Comparison of ENCODE assay signal across 21 mouse cellular contexts in genomic region chr3:117122211-117122610, GRCm38 (mm10).
A peak's percentile ranks its signal among the peaks of the same experiment; 100 is the strongest.
DNase-seq lines count a peak whose midpoint lies in the region; ATAC-seq and TF ChIP-seq lines count a peak whose summit lies in the region.
"Had no signal": no experiment of that assay in that cellular context is flagged by ENCODE, and none has a peak within 500 bp of the region (broad histone marks: within the 10 kb centered on the region; RNA-seq: fewer than 3 reads in every experiment).

No protein-coding gene starts in this region.

- intact Hi-C loops in left cerebral cortex, postnatal 14 days (cut with DNase I): loop anchor here (10.0 kb wide), 2 partner anchors 217 to 313 kb away; no protein-coding TSS in a partner anchor
- intact Hi-C loops in left cerebral cortex, adult 2 months (cut with DNase I): loop anchor here (5.0 to 10.0 kb wide), 2 partner anchors 135 to 573 kb away; no protein-coding TSS in a partner anchor

- TF ChIP-seq CTCF in left cerebral cortex, adult 2 months (IDR thresholded peaks at IDR 0.05): no peak
- no peak for TF ChIP-seq CTCF in MEL (IDR thresholded peaks at IDR 0.05 in 2 of 3, conservative IDR thresholded peaks at IDR 0.05 in 1 of 3; ENCODE audit: control insufficient read depth in 1 of 3, insufficient read depth in 1 of 3, low read depth in 2 of 3, low read length in 3 of 3, poor library complexity in 1 of 3, severe bottlenecking in 1 of 3)
- TF ChIP-seq CTCF in brain, embryonic 14.5 days (IDR thresholded peaks at IDR 0.05; ENCODE audit: borderline replicate concordance, extremely low read depth, insufficient read depth, insufficient read length): no peak

- TF ChIP-seq POLR2A in MEL (IDR thresholded peaks at IDR 0.05; ENCODE audit: control insufficient read depth in 1 of 2, insufficient read depth in 1 of 2, low read depth in 1 of 2, low read length in 2 of 2, poor library complexity in 1 of 2): no peak
- no peak for TF ChIP-seq POLR2A in brain, embryonic 14.5 days (IDR thresholded peaks at IDR 0.05; ENCODE audit: borderline replicate concordance, extremely low read depth, insufficient read depth, insufficient read length, poor library complexity, severe bottlenecking)

- H3K27me3 ChIP-seq in MEL (ENCODE audit: control insufficient read depth in 1 of 2, insufficient read depth in 2 of 2, low read length in 2 of 2): no peaks in the 10 kb centered on the region
- H3K27me3 ChIP-seq: CH12.LX; embryonic facial prominence, embryonic 13.5 days; forebrain, embryonic 15.5 days; heart, embryonic 12.5 days; intestine, embryonic 15.5 days had no signal

- no peak for TF ChIP-seq EP300 in MEL (IDR thresholded peaks at IDR 0.05; ENCODE audit: low read depth in 1 of 2, low read length in 2 of 2)

- H3K4me1 ChIP-seq in MEL (ENCODE audit: control insufficient read depth in 1 of 2, insufficient read depth in 2 of 2, low read length in 2 of 2): no peaks in the 10 kb centered on the region
- H3K4me1 ChIP-seq: embryonic facial prominence, embryonic 13.5 days; forebrain, embryonic 15.5 days; heart, embryonic 12.5 days; intestine, embryonic 15.5 days had no signal

- H3K9ac ChIP-seq in MEL (ENCODE audit: control insufficient read depth, low read depth, low read length, poor library complexity, severe bottlenecking): no peak overlapping the region
- H3K9ac ChIP-seq: embryonic facial prominence, embryonic 13.5 days; forebrain, embryonic 15.5 days; heart, embryonic 12.5 days; hindbrain, embryonic 14.5 days; intestine, embryonic 15.5 days had no signal

- ATAC-seq in frontal cortex, adult (ENCODE audit: low TSS enrichment): peak; percentile 90
- ATAC-seq: forebrain, embryonic 15.5 days; intestine, embryonic 15.5 days had no signal

- H3K27ac ChIP-seq in left cerebral cortex, adult 2 months: no peak overlapping the region
- no peak overlapping the region for H3K27ac ChIP-seq in MEL (ENCODE audit: control insufficient read depth, low read depth, low read length)
- H3K27ac ChIP-seq: embryonic facial prominence, embryonic 13.5 days; forebrain, embryonic 15.5 days; gastrocnemius, adult 2 months; hindbrain, embryonic 10.5 days; hindbrain, embryonic 14.5 days; intestine, embryonic 15.5 days had no signal

- no peaks in the 10 kb centered on the region for H3K36me3 ChIP-seq in MEL (ENCODE audit: control insufficient read depth in 1 of 2, insufficient read depth in 2 of 2, low read length in 2 of 2)
- H3K36me3 ChIP-seq: embryonic facial prominence, embryonic 13.5 days; forebrain, embryonic 15.5 days; heart, embryonic 12.5 days; hindbrain, embryonic 10.5 days; intestine, embryonic 15.5 days had no signal

- no peaks in the 10 kb centered on the region for H3K9me3 ChIP-seq in MEL (replicated peaks; ENCODE audit: insufficient read depth, low read length)
- H3K9me3 ChIP-seq: embryonic facial prominence, embryonic 13.5 days; forebrain, embryonic 15.5 days; hindbrain, embryonic 10.5 days; intestine, embryonic 15.5 days had no signal

- DNase-seq in frontal cortex, postnatal 14 days (ENCODE audit: low spot score in 2 of 2): no peak
- DNase-seq in left cerebral cortex, postnatal 14 days (ENCODE audit: low spot score in 2 of 2): peak; percentile 30 to 31
- no peak for DNase-seq in left cerebral cortex, adult 2 months (ENCODE audit: extremely low spot score in 1 of 2, low spot score in 2 of 2)
- DNase-seq in MEL (ENCODE audit: low read depth, low spot score): no peak
- DNase-seq in brain, embryonic 14.5 days (ENCODE audit: low read depth): peak; percentile 18
- DNase-seq in retina, embryonic 14.5 days (ENCODE audit: low spot score): no peak
- DNase-seq: adrenal gland, adult 8-10 months; adrenal gland, postnatal 36 days; cerebellum, adult 18-20 months; cerebellum, adult 9-11 months; cerebellum, postnatal 36 days; gastrocnemius, adult 2 months; gastrocnemius, postnatal 25 days had no signal

- no peak overlapping the region for H3K4me3 ChIP-seq in left cerebral cortex, adult 2 months
- no peak overlapping the region for H3K4me3 ChIP-seq in MEL (ENCODE audit: control insufficient read depth in 1 of 2, insufficient read depth in 1 of 2, low read depth in 2 of 2, low read length in 2 of 2)
- H3K4me3 ChIP-seq: embryonic facial prominence, embryonic 13.5 days; forebrain, embryonic 15.5 days; gastrocnemius, adult 2 months; heart, embryonic 12.5 days; hindbrain, embryonic 10.5 days; intestine, embryonic 15.5 days had no signal

- TF ChIP-seq RAD21 in MEL (IDR thresholded peaks at IDR 0.05; ENCODE audit: low read depth, low read length): no peak

- no peaks in the 10 kb centered on the region for H3K79me2 ChIP-seq in MEL (ENCODE audit: control insufficient read depth, insufficient read depth, low read length, poor library complexity)

TF ChIP-seq in MEL, 35 proteins besides CTCF, POLR2A, EP300 and RAD21:
- TF ChIP-seq E2F4 (IDR thresholded peaks at IDR 0.05; ENCODE audit: borderline replicate concordance, low read depth, low read length) (no peak), ZMIZ1 (IDR thresholded peaks at IDR 0.05; ENCODE audit: low read depth, low read length) (no peak), HCFC1 (IDR thresholded peaks at IDR 0.05; ENCODE audit: low read depth, low read length) (no peak), ZNF384 (IDR thresholded peaks at IDR 0.05; ENCODE audit: low read depth, low read length) (0 out of 2 replicates have a peak, but pooled peaks have one; percentile 14), TAL1 (IDR thresholded peaks at IDR 0.05; ENCODE audit: low read length) (no peak)
TF ChIP-seq in MEL: peak in this region for 1.

Comparison
In these comparisons a context has a peak if more than half of its experiments do, and no peak if none do; other contexts are left out.
1. DNase-seq: peak in left cerebral cortex, postnatal 14 days (2 of 2) and brain, embryonic 14.5 days (single experiment); none in frontal cortex, postnatal 14 days (0 of 2), left cerebral cortex, adult 2 months (0 of 2), MEL (single experiment) and retina, embryonic 14.5 days (single experiment).